Mouse (Mus musculus): Measurements from ENCODE around the gene Derl3. TPM values are rescaled to one million over a fixed set of nuclear protein-coding genes. Genes with fewer than 3 reads are reported as not detected.
A peak's percentile ranks its signal among the peaks of the same experiment; 100 is the strongest.
"Not testable (repeated sequence)": the region's sequence is repeated elsewhere in the genome, so short reads cannot be mapped to it uniquely, and the experiment has no call there.

The Derl3 gene
- polyA plus RNA-seq, 1 experiment = not detected

DNA sequence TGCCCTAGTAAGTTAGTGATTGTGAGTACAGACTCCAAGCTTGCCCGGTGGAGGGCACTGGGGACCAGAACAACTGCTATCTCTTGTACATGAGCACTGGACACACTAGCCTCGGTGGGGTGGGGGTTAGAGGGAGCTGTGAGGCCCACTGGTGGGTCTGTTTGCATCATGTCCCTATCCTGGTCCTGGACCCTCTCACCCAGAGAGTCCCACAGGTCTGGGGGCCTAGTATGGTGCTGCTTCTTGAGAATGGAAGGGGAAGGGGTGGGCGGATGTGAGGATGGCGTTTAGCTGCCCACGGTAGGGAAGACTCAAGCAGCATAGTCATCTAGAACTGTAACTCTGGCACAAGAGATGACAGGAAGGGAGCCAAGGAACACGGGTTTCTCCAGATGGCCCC lies 38.4 kb upstream of the Derl3 start:
- TF ChIP-seq POLR2A (IDR thresholded peaks at IDR 0.05; ENCODE audit: low read depth, low read length) (no peak), CTCF (IDR thresholded peaks at IDR 0.05; ENCODE audit: borderline replicate concordance, insufficient read depth, low read length) (no peak)

DNA sequence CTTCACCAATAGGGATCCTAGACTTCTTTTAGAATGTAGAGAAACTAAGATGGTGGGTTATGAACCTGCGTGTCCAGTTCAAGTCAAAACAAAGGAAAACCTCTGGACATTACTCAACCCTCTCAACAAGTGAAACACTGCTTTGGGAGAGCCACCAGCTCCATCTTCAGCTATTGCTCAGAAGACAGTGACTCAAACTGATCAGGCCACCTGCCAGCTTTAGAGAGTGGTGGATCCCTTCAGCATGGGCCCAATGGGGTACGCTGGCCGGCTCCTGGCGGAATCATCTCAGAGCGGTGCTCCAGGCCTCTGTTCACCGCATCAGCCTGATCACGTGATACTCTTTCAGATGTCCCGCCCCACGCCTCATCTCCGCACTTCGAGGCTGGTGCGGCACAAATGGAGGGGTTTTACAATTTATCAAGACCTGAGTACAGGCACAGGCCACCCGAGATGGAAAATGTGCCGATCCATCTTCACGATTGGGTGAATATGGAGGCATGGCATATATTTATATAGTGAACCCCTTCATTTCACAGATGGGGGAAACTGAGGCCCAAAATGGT lies 37.7 kb upstream of the Derl3 start:
- Histone ChIP-seq H3K27ac (ENCODE audit: insufficient read depth, low read length) (no peak overlapping the region), H3K4me1 (ENCODE audit: control insufficient read depth, insufficient read depth, low read length) (no peaks in the 10 kb centered on the region)
- TF ChIP-seq POLR2A (IDR thresholded peaks at IDR 0.05; ENCODE audit: low read depth, low read length) (no peak), CTCF (IDR thresholded peaks at IDR 0.05; ENCODE audit: borderline replicate concordance, insufficient read depth, low read length) (no peak)

More for the DNA sequence above, 38.4 kb upstream of the Derl3 start:
- no peak overlapping the region for H3K27ac ChIP-seq (ENCODE audit: insufficient read depth, low read length)
- no peak overlapping the region for H3K4me3 ChIP-seq (ENCODE audit: insufficient read depth, low read length)
- H3K4me1 ChIP-seq (ENCODE audit: control insufficient read depth, insufficient read depth, low read length) = no peaks in the 10 kb centered on the region

DNA sequence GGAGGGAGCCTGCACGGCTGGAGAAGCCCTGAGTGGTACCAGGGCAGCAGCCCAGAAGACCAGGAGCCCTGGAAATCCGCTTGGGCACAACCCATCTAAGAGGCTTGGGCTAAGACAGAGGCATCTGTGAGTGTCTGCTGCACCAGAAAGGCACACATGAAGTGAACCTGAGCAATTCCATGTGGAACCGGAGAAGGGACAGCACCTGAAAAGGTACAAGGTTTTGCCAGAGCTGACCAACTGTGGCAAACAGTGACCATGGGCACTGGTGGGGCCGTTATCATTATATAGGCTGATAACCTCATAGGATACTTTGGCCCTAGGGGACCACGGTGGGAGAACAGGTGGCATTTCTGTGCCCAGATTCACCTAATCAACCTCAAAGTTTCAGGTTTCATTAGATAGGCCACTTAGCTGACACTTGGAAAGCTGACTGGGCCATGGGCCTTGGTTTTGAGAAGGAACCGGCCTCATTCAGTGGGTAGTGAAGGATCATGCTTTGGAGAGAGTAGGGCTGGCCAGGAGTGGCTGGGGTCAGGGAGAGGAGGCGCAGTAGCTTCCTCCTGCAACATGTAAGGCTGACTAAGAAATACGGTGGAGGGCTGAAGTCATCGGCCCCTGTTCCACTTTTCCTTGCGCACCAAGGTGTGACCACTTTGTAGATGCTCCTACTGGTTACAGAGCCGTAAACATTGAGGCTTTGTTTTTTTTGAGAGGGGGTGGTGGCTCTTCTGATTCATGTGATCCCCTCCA lies 36.9 kb upstream of the Derl3 start:
- no peak overlapping the region for H3K4me3 ChIP-seq (ENCODE audit: insufficient read depth, low read length)
- TF ChIP-seq POLR2A (IDR thresholded peaks at IDR 0.05; ENCODE audit: low read depth, low read length) (no peak), CTCF (IDR thresholded peaks at IDR 0.05; ENCODE audit: borderline replicate concordance, insufficient read depth, low read length) (no peak)
- no peaks in the 10 kb centered on the region for H3K4me1 ChIP-seq (ENCODE audit: control insufficient read depth, insufficient read depth, low read length)
- H3K27ac ChIP-seq (ENCODE audit: insufficient read depth, low read length) = no peak overlapping the region

More for the DNA sequence above, 37.7 kb upstream of the Derl3 start:
- no peak overlapping the region for H3K4me3 ChIP-seq (ENCODE audit: insufficient read depth, low read length)

DNA sequence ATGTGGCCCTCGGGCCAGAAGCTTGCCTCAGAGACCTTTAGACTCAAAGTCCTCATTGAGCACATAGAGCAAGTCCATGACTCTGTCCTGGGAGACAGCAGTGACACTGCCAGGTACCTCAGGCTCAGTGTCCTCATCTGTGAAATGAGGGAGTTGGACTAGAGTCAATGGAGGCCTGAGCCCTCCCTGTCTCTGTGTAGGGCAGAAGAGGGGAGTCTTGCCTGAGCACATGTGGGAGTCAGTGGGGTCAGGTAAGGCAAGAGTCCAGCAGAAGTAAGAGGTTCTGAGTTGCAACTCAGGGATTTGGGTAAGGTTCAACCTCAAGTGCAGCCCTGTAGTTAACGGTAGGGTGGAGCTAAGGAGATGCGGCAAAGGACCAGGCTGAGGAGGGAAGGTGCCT lies 36.2 kb upstream of the Derl3 start:
- Histone ChIP-seq H3K27ac (ENCODE audit: insufficient read depth, low read length) (no peak overlapping the region), H3K4me3 (ENCODE audit: insufficient read depth, low read length) (no peak overlapping the region), H3K4me1 (ENCODE audit: control insufficient read depth, insufficient read depth, low read length) (no peaks in the 10 kb centered on the region)
- TF ChIP-seq POLR2A (IDR thresholded peaks at IDR 0.05; ENCODE audit: low read depth, low read length) = 0 out of 2 replicates have a peak, but pooled peaks have one; percentile 26
- no peak for TF ChIP-seq CTCF (IDR thresholded peaks at IDR 0.05; ENCODE audit: borderline replicate concordance, insufficient read depth, low read length)

DNA sequence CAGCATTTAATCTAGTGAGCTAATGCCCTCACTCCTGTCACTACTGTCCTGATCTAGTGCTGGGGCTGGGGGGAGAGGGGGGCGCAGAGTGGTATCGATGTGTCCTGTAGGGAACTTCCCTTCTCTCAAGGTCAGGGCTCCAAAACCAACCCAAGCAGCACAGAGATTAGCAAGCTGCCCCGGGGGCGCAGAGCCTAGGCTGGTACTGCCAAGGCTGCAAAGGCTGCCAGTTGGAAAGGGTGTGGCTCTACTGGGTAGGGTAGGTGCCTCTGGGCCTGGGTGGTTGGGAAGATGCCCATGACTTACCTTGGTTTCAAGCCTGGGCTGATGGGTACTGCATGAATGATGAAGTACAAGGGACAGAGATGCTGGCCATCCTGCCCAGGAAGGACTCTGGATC lies 35.6 kb upstream of the Derl3 start:
- Histone ChIP-seq H3K27ac (ENCODE audit: insufficient read depth, low read length) (no peak overlapping the region), H3K4me1 (ENCODE audit: control insufficient read depth, insufficient read depth, low read length) (no peaks in the 10 kb centered on the region), H3K4me3 (ENCODE audit: insufficient read depth, low read length) (no peak overlapping the region)
- no peak; the same call in 1 of the 2 replicates for TF ChIP-seq POLR2A (IDR thresholded peaks at IDR 0.05; ENCODE audit: low read depth, low read length)
- no peak for TF ChIP-seq CTCF (IDR thresholded peaks at IDR 0.05; ENCODE audit: borderline replicate concordance, insufficient read depth, low read length)

DNA sequence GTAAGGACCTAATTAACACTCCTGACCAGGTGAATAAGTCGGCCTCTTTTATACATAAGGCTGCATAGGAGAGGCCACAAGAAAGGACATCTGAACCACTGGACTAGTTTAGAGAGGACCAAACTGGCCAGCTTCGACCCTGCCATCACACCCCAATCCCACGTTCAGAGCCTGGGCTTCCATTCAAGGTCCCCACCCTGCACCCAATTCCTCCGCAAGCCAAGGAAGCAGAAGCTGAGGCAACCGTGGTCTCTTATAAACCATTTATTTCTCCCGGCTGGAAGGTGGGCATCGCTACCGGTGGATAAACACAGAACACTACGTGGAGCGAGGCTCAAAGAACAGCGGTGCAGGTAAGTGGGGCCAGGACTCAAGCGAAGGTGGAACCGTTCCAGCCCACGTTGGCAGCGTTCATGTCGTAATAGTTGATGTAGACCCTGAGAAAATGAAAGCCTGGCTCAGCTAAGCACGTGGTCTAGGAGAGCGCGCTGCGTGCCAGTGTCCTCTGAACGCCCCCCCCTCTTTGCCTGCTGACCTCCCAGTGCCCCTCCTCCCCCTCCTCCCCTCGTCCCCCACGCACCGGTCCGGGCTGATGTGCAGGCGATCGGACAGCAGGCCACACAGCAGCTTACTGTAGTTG lies 34.0 kb upstream of the Derl3 start:
- Histone ChIP-seq H3K27ac (ENCODE audit: insufficient read depth, low read length) (no peak overlapping the region), H3K4me1 (ENCODE audit: control insufficient read depth, insufficient read depth, low read length) (no peaks in the 10 kb centered on the region), H3K4me3 (ENCODE audit: insufficient read depth, low read length) (peak overlapping the region; percentile 52)
- no peak for TF ChIP-seq POLR2A (IDR thresholded peaks at IDR 0.05; ENCODE audit: low read depth, low read length)
- no peak for TF ChIP-seq CTCF (IDR thresholded peaks at IDR 0.05; ENCODE audit: borderline replicate concordance, insufficient read depth, low read length)

DNA sequence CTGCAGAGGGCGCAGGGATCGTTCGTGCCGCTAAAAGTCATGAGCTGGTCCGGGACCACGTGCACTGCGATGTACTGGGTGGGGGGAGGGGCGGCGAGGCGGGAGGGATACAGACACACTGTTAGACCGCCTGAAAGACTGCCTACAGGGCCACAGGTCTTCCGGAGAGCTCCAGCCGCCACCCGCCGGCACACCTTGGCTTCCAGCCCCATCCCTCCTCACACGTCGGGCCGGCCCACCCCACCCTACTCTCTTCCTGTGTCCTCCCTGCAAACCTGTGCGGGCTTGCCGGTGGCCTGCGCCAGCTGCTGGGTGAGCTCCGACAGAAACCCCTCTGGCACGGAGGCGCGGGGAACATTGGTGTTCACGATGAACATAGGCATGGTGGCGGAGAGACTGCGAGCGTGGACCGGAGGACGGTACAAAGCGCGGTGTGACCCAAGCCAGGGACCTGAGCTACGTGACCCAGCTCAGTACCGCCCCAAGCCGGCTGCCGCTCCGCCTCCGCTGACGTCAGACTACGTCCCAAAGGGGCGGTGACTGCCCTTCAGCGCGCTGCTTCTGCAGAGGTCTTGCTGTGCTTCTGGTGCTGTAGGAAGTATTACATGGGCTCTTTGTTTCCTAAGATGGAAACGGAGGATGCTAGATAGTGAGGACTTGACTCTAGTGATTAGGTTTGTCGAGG lies 33.3 kb upstream of the Derl3 start, which contains the start of gene Mif:
Gene Mif, minus strand, starts transcription at position 455 of the 685 bp plus-strand sequence.
- not testable (repeated sequence) for H3K4me1 ChIP-seq (ENCODE audit: control insufficient read depth, insufficient read depth, low read length)
- Histone ChIP-seq H3K4me3 (ENCODE audit: insufficient read depth, low read length) (peak within 1 kb of the TSS; percentile 52), H3K27ac (ENCODE audit: insufficient read depth, low read length) (peak within 1 kb of the TSS; percentile 57; the same call in 1 of the 2 replicates)
- peak; percentile 90 for TF ChIP-seq POLR2A (IDR thresholded peaks at IDR 0.05; ENCODE audit: low read depth, low read length)

DNA sequence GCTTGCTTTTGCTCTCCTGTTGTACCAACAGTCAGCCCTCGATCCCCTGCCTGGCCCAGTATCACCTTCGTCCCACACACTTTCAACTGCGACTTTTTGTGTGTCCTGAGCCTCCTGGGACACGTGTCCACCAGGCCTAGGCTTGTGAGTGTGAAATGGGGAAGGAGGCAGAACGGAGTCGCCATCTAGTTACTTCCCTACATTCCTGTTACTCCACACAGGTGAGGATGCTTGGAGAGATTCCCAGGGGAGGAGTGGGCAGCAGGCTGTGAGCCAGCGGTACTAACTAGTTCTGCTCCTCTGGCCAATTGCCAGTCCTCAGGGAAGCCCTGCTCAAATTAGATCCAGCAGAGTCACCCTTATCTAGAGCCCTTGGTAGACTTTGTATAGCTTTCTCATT lies 32.5 kb upstream of the Derl3 start:
- Histone ChIP-seq H3K4me3 (ENCODE audit: insufficient read depth, low read length) (no peak overlapping the region), H3K4me1 (ENCODE audit: control insufficient read depth, insufficient read depth, low read length) (no peaks in the 10 kb centered on the region), H3K27ac (ENCODE audit: insufficient read depth, low read length) (no peak overlapping the region)
- TF ChIP-seq CTCF (IDR thresholded peaks at IDR 0.05; ENCODE audit: borderline replicate concordance, insufficient read depth, low read length) (no peak), POLR2A (IDR thresholded peaks at IDR 0.05; ENCODE audit: low read depth, low read length) (no peak)

DNA sequence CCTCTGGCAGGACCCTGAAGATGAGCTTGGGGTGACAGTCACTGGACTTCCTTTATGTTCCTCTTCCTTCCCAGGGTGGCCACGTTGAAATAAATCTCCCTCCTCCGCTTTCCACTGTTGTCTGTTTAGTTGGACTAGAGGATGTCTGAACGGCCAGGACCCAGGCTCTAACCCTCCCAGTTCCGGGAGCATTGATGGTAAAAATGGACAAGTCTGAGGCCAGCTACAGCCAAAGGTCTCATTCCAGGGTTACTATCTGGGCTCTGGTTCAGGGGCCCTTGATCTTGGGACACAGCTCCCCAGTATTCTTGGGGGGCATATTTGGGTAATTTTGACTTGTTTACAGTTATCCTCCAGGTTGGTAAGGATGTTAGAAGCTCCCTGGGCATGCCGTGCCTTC lies 31.6 kb upstream of the Derl3 start:
- Histone ChIP-seq H3K4me3 (ENCODE audit: insufficient read depth, low read length) (no peak overlapping the region), H3K27ac (ENCODE audit: insufficient read depth, low read length) (no peak overlapping the region), H3K4me1 (ENCODE audit: control insufficient read depth, insufficient read depth, low read length) (no peaks in the 10 kb centered on the region)
- no peak for TF ChIP-seq POLR2A (IDR thresholded peaks at IDR 0.05; ENCODE audit: low read depth, low read length)
- TF ChIP-seq CTCF (IDR thresholded peaks at IDR 0.05; ENCODE audit: borderline replicate concordance, insufficient read depth, low read length) = no peak

Measured in embryonic fibroblast, embryonic 13.5 days (primary cell).